In genomic region chr1:188529606-188530131, GRCm38 (mm10) we compare ENCODE assay signal across 13 mouse cellular contexts.
"Had no signal": no experiment of that assay in that cellular context is flagged by ENCODE, and none has a peak within 500 bp of the region (broad histone marks: within the 10 kb centered on the region; RNA-seq: fewer than 3 reads in every experiment).

No protein-coding gene starts in this region.

- H3K27me3 ChIP-seq: liver, embryonic 15.5 days; neural tube, embryonic 15.5 days had no signal

- H3K9me3 ChIP-seq: limb, embryonic 10.5 days; liver, embryonic 15.5 days; midbrain, embryonic 10.5 days; neural tube, embryonic 15.5 days had no signal

- H3K4me3 ChIP-seq: left cerebral cortex, adult 2 months; limb, embryonic 10.5 days; liver, embryonic 15.5 days; midbrain, embryonic 10.5 days; myocyte; neural tube, embryonic 15.5 days had no signal

- H3K9ac ChIP-seq: liver, embryonic 15.5 days; neural tube, embryonic 15.5 days had no signal

- H3K4me2 ChIP-seq: liver, embryonic 11.5 days; liver, embryonic 15.5 days; neural tube, embryonic 15.5 days had no signal

- DNase-seq: kidney, postnatal 14 days; lung, adult 2 months; lung, postnatal 36 days; thymus, postnatal 4 days had no signal

- ATAC-seq: lung, postnatal 0 days had no signal

- H3K36me3 ChIP-seq: limb, embryonic 10.5 days; liver, embryonic 15.5 days; midbrain, embryonic 10.5 days; neural tube, embryonic 15.5 days had no signal

- H3K27ac ChIP-seq: left cerebral cortex, adult 2 months; limb, embryonic 10.5 days; liver, embryonic 15.5 days; midbrain, embryonic 10.5 days; neural tube, embryonic 15.5 days; stomach, postnatal 0 days had no signal

- H3K4me1 ChIP-seq: limb, embryonic 10.5 days; liver, embryonic 15.5 days; midbrain, embryonic 10.5 days; neural tube, embryonic 15.5 days had no signal
